Mouse (Mus musculus) WW6 (cell line): ENCODE data around the gene Rnaseh2c.
A peak's percentile ranks its signal among the peaks of the same experiment; 100 is the strongest.

Experiments
- DNase-seq: peaks from one replicate; pipeline ENCODE4 v3.0.0-alpha.2; 2013; ENCODE audit warnings: low read depth, low spot score

Rnaseh2c gene

GRCm38 (mm10) chr19:5632120-5632519 lies 30.4 kb downstream of the Rnaseh2c start:
- DNase-seq = no peak

DNA sequence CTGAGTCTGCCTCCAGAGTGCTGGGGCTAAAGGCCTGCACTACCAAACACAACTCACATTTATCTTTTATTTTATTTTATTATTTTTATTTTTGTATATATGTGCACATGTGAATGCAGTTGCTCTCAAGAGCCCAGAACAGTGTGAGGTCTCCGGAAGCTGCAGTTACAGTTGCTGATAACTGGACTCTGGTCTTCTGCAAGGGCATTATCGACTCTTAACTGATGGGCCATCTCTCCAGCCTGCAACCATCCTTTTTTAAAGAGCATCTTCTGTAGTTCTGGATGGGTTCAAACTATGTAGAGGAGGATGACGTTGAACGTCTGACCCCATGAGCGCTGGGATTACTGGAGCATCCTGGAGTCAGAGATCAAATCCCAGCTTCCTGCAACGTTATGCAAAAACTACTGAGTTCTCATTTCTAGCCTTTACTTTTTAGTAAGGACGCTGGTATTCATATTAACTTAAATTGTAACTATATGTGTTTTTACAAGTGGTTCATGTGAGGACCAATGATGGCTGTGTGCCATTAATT lies 34.4 kb downstream of the Rnaseh2c start:
- DNase-seq = no peak

DNA sequence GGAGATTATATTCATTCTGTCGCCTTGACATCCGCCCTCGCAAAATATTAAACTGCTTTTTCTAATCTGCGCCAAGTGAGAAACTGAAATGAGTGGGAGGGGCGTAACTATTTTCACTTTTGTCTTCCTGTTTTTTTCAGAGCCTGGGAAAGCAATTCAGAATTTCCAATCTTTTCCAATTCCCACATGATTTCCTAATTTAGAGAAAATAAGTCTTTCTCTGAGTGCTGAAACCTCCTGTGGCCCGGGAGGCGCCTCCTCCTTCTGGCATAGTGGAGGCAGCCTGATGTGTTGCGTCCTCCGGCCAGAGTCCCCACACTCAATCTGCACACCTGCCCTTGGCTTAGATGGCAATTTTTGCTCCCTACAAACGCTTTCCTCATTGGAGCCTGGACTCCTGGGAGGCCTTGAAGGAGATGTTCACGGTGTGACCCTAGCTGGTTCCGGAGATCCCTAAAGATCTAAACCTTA lies 34.9 kb downstream of the Rnaseh2c start:
- DNase-seq = no peak

DNA sequence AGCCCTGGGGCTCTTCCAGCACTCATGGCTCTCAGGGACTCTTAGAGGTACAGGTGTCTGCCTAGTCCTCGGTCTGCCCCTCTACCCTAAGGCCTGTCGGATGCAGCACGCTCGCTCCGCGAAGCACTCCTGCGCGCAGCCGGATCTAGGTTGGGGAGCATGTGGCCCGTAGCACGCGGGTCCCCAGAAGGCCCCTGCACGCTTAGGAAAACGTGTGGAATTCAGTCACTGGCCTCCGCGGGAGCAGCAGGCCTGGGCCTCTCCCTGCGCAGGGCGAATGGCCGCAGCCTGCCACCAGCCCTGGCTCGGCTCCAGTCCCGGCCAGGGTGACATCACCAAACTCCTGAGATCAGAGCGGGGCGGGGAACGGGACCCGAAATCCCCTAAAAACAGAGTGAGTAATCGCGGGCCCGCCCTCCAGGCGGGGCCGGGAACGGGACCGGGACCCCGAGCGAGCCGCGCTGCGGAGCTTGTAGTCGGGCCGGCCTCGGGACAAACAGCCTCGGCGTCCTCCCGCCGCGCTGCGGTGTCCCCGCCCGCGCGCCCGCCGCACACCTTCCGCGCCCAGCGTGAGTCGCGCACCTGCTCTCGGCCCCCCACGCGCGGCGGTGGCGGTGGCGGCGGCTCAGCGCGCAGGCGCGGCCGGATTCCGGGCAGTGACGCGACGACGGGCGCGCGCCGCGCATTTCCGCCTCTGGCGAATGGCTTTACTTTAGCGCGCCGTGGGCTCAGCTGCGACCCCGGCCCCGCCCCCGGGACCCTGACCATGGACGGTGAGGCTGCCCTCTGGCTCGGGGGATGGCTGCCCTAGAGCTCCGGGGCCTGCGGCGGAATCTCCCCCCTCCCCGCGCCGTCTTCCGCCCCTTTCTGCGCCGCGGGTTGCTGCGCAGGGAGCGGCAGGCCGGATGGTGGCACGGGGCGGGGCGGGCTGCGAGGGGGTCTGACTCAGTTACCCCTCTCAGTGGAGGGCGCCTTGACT lies 35.7 kb downstream of the Rnaseh2c start, which contains the start of gene Rela:
TSS of gene Rela (plus strand) at position 415 of the 979 bp plus-strand sequence.
- peak; percentile 50 for DNase-seq

GRCm38 (mm10) chr19:5638416-5639005 lies 36.8 kb downstream of the Rnaseh2c start:
- DNase-seq = no peak

DNA sequence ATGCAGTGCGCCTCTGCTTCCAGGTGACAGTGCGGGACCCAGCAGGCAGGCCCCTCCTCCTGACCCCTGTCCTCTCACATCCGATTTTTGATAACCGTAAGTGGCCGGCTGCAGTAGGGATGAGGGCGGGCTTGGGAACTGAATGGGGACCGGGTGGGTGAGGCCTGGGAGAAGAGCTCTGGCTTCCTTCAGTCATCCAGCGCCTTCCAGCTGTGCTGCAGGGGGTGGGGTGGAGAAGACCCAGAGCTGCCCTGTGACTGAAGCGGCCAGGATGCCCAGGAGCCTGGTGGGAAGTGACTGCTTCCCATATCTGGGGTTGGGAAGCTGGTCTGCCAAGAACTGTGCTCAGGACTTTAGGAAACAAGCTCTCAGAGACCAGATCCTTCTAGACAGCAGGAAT lies 38.7 kb downstream of the Rnaseh2c start:
- no peak for DNase-seq

DNA sequence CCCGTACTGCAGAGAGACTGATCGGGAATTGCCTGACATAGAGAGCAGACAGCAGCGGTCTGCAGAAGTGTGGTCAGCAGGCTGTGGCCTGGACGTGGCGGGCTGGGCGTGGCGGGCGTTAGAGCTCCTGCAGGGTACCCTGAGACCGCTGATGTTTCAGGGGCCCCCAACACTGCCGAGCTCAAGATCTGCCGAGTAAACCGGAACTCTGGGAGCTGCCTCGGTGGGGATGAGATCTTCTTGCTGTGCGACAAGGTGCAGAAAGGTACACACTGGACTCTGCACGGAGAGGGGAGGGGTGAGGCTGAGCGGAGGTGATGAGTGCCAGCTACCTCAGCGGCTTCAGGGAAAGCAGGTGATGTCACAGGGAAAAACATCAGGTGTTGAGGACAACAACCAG lies 39.3 kb downstream of the Rnaseh2c start:
- no peak for DNase-seq

DNA sequence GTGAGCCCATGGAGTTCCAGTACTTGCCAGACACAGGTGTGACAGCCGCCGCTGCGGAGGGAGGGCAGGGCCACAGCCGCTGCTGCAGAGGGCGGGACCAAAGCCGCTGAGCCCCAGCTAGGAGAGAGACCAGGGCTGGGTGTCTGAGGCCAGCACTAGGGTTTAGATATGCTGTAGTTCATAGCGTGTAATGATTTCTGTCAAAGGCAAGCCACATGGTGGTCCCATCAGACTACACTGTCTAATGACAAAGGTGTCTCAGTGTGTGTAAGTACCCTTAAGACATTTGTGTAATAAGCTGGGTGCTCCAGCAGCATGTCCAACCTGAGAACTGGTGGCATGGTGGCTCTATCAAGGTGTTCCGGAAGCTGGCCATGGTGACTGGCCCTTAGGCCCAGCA lies 40.0 kb downstream of the Rnaseh2c start:
- DNase-seq = no peak

DNA sequence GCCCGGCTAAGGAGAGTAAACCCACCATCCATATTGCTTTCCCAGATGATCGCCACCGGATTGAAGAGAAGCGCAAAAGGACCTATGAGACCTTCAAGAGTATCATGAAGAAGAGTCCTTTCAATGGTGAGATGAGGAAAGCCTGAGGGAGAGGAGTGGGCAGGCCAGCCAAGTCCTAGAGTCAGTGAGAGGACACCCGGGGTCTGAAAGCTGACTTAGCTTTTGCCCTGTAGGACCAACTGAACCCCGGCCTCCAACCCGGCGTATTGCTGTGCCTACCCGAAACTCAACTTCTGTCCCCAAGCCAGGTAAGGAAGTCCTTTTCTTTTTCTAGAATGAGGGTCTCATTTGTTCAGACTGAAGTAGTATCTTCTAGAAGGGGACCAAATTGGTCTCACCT lies 43.6 kb downstream of the Rnaseh2c start:
- DNase-seq = no peak

DNA sequence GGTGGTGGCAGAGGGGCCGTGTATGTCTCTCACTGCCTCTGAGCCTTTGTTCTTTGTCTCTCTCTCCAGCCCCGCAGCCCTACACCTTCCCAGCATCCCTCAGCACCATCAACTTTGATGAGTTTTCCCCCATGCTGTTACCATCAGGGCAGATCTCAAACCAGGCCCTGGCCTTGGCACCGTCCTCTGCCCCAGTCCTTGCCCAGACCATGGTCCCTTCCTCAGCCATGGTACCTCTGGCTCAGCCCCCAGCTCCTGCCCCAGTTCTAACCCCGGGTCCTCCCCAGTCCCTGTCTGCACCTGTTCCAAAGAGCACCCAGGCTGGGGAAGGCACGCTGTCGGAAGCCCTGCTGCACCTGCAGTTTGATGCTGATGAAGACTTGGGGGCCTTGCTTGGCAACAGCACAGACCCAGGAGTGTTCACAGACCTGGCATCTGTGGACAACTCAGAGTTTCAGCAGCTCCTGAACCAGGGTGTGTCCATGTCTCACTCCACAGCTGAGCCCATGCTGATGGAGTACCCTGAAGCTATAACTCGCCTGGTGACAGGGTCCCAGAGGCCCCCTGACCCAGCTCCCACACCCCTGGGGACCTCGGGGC lies 45.2 kb downstream of the Rnaseh2c start:
- no peak for DNase-seq

DNA sequence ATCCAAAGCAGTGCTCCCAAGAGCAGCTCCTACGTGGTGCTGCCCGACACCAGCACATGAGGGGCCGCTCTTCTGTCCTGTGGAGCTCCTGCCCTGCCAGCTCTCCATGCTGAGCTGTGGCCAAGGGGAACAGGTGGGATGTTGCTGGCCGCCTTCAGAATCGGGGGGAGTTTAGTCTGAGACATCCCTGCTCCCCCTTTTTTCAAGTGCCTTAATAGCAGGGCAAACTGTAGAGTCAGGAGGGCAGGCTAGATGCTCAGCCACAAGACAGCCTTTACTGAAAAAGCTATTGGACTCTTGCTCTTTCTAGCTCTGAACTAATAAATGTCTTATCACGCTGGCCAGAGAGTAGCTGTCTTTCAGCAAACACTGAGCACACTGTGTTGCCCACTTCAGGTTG lies 46.1 kb downstream of the Rnaseh2c start:
- no peak for DNase-seq

DNA sequence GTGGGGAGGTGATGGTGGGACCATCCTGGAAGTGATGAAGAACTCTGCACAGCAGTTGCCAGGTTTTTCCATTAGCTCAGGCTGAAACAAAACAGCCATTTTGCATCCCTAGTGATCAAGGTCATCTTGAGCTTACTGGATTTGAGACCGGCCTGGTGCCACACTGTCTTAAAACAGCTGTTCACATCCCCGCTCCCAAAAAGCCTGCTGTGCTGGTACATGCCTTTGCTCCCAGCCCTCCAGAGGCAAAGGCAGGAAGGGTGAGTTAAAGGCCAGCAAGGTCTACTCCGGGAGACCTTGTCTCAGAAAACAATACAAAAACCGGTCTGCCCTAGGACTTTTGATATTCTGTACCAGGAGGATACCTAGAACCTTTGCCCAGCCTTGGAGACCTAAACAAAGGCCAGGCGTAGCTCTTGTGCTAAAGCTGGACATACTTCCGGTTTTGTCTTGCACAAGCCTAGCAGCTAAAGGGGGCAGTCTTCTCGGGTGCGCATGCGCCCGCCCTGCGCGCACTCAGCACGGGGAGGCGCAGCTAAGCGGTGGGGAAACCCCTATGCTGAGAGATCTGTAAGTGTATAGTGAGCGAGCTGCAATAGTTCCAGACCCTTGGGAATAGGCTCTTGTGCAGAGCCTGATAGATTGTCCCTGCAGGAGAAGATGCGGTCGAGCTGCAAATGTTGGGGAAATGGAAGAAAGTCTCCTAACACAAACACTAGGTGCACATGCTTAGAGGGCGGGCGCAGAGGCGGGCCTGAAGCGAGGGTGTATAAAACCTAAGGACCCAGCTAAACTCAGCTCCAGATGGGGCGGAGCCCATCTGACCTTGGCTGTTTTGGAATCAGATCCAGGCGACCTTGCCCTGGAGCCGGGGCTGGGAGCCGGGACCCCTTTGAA lies 47.0 kb downstream of the Rnaseh2c start:
- DNase-seq = peak; percentile 61

GRCm38 (mm10) chr19:5649298-5649741 lies 47.6 kb downstream of the Rnaseh2c start:
- DNase-seq = no peak

- no peak for DNase-seq
Measured at GRCm38 (mm10) chr19:5651502-5652274, 50.0 kb downstream of the Rnaseh2c start.

DNA sequence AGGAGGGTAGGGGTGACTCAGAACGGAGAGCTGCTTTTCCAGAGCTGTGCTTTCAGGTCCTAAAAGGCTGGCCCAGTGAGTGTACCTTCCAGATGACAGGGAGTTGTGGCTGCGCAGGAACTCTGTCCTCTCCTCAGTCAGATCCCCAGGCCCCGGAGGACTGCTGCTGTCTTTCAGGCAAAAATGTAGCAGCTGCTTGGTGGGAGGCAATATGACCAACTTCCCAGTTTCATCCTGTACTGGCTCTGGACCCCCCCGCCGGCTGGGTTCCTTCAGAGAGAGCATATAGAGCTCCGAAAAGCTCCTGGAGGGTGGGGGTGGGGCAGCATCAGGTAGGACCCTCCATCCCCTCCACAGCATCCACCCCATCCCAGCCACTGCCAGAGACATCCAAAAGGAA lies 50.9 kb downstream of the Rnaseh2c start:
- DNase-seq = no peak

GRCm38 (mm10) chr19:5653969-5654719 lies 52.5 kb downstream of the Rnaseh2c start:
- peak; percentile 69 for DNase-seq

DNA sequence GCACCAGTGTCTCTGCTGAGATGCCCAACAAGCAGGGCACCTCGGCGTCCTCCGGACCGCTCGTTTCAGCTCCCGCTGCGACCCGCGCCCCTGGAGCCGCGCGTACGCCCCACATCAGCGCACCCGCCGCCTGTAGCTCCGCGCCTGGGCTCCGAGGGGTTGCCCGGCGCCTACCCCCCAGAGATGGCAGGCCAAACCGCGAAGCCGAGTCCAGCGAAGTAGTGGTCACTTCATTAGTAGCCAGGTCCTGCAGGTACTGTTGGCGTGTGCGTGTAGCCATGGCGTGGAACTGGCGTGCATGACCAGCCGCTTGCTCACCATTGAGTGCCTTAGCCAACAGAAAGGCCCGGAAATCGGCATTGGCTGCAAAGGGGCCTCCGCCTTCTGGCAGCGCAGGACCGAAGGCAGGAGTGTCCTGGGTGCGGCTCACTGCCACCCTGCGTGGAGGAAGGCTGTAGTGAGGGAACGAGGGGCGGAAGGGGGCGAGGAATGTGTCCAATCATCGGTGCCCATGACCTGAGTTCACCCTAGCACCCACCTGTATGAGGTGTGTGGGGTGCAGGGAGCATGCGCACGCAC lies 53.1 kb downstream of the Rnaseh2c start:
- DNase-seq = no peak
